Mouse (Mus musculus) adrenal gland, postnatal 14 days (tissue): Measurements from ENCODE around the gene Gm525. TPM values are rescaled to one million over a fixed set of nuclear protein-coding genes. Genes with fewer than 3 reads are reported as not detected.
"Not testable (repeated sequence)": the region's sequence is repeated elsewhere in the genome, so short reads cannot be mapped to it uniquely, and the experiment has no call there.

Source experiments
- DNase-seq: peaks from one replicate; pipeline ENCODE4 v3.0.0; 2021; ENCODE audit warnings: mixed read lengths
- total RNA-seq: library from RNA; stranded (reverse); gene quantifications from 2 replicates; pipeline ENCODE4 v1.2.3, GENCODE M21; 2021

The Gm525 gene
- total RNA-seq, 1 experiment from 2014 or later = not detected

DNA sequence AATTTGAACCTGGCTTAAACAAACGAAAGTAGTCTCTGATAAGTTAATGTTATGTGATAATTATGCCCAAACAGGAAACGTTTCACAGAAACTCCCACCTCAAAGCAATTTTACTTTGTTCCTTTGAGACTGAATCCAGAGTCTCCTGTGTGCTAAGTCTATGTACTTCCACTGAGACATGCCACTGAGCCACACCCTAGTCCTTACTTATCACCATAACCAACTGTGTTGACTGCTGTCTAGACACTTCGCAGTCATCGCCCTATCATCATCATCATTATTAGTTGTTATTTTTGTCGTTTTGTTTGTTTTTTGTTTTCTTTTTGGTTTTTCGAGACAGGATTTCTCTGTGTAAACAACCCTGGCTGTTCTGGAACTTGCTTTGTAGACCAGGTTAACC is 9.3 kb upstream of the Gm525 start:
- no peak for DNase-seq

GRCm38 (mm10) chr11:89065297-89065696 is 8.3 kb upstream of the Gm525 start:
- DNase-seq = no peak

GRCm38 (mm10) chr11:89066126-89066525 is 7.5 kb upstream of the Gm525 start:
- no peak for DNase-seq

GRCm38 (mm10) chr11:89066750-89067149 is 6.9 kb upstream of the Gm525 start, which contains the start of gene Dgke:
TSS of gene Dgke (minus strand) at chr11:89066850.
- no peak for DNase-seq

- no peak for DNase-seq
These were observed 6.3 kb upstream of the Gm525 start for GRCm38 (mm10) chr11:89067301-89067822.

DNA sequence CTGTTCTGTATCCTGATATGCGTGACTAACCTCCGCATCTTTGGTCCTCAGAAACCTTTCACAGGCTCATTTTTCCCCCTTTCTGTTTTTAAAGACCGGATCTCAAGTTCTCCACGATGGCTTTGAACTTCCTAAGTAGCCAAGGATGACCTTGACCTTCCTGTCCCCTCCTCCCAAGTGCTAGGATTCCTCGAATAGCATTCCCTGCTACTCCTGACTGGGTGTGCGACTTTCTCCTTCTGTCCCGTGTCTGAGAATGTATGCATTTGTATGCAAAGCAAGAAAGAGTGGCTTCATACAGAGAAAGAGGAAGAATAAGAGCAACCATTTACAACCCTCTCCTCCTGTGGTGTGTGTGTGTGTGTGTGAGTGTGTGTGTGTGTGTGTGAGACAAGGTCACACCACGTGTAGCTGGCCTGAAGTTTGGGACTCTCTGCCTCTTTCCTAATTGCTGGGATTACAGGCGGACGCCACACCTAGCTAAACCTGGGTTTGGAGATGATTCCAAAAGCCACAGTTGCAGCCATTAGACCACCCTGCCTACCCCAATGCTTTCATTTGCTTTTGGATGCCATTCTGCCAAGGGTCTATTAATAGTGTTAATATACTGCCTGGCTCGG is 5.7 kb upstream of the Gm525 start:
- no peak for DNase-seq

DNA sequence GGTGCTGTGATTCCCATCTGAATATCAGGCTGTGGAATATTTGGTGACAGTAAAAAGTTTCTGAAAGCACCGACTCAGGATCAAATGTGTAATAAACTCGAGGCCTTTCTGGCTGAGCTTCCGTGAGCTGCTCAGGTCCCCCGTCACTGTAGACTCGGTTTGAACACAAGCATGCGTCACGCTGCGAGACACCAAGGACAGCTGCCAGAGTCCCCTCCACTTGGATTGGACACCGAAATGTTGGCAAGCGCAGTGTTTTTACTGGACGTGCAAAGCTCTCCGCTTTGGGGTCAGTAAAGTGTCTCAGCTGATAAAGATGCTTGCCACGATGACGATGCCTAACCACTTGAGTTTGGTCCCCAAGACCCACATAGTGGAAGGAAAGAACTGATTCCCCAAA is 5.0 kb upstream of the Gm525 start:
- peak; percentile 84 for DNase-seq

DNA sequence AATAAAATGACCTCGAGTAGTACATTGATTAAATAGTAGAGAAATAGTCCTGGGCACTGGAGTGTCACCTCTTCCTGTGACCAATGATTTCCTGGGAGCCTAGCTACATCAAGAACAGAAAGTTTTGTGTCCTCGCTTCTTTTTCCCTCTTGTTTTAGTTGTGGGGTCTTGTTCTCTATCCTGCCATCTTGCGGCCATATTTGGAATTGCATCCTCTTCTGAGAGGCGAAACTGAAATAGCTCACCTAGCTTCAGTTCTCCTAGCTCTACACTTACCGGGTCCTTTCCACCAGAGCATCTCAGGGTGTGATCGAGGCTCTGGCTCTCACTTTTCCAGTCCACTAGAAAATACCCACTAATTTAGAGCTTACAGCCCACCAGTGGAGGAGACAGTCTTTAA is 4.3 kb upstream of the Gm525 start:
- peak; percentile 74 for DNase-seq

DNA sequence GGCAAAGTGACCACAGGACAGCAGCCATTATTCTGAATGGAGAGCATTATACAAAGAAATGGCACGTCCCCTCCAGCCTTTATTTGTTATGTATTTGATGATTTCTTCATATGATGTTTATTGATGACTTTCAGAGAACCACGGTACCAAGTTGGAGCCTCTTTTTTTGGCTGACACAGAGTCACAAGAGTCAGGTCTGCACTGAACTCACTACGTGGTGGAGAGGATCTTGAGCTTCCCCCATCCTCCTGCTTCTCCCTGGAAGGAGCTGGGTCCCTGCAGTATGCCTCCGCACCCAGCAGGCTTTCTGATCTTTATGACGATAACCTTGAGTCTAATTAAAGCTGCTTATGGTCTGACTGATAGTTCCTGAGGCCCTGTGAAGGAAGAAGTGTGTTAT is 2.1 kb upstream of the Gm525 start:
- no peak for DNase-seq

GRCm38 (mm10) chr11:89074783-89075413 is 1.3 kb downstream of the Gm525 start:
- no peak for DNase-seq

DNA sequence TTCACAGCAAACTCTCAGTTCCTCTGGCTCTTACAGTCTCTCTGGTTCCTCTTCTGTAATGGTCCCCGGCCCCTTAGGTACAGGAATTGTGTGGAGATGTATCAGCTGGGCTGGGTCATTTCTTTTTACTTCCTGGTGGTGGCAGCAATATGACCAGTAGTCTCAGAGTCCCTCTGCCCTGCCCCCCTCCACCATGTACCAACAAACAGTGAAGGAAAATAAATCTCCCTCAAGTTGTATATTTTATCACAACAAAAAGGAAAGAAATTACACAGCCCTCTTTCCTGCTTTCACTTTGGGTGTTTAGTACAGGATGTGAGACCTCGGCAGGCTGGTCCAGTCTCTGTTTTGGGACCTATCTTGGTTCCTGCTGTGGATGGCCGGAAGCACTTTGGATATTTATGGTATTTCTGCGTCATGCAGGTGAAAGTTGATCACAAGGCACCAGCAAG is 2.8 kb downstream of the Gm525 start:
- DNase-seq = peak; percentile 47

- peak; percentile 32 for DNase-seq
These were observed 4.0 kb downstream of the Gm525 start for GRCm38 (mm10) chr11:89077601-89078000.

DNA sequence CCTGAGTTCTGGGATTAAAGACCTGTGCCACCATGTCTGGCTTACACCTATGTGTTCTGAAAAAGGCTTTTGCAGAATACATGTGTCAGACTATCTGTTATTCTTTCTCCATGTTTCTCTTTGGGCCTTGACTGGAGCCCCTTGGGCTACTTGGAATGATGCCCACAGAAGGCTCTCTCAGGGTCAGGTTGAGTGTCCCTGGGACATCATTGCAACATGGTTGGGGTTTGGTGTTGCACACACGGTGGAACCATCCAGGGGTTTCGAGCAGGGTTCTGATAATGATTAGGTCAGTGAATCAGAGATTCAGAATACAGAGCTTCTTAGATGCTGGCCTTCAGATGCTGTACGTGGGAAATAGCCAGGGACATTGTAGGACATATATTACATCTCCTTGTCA is 4.7 kb downstream of the Gm525 start:
- peak; percentile 80 for DNase-seq

GRCm38 (mm10) chr11:89078996-89079680 is 5.5 kb downstream of the Gm525 start:
- DNase-seq = no peak

DNA sequence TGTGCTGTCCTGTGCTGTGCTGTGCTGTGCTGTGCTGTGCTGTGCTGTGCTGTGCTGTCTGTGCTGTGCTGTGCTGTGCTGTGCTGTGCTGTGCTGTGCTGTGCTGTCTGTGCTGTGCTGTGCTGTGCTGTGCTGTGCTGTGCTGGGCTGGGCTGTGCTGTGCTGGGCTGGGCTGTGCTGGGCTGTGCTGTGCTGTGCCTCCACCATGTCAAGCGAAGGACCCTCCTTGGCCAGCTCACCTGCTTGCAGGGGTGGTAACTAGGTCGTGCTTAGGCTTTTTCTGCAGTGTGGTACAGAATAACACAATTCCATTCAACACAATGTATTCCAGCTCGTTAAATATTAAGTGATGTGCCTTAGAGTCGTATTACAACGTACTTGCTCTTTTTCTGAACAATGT is 8.3 kb downstream of the Gm525 start:
- DNase-seq = not testable (repeated sequence)

DNA sequence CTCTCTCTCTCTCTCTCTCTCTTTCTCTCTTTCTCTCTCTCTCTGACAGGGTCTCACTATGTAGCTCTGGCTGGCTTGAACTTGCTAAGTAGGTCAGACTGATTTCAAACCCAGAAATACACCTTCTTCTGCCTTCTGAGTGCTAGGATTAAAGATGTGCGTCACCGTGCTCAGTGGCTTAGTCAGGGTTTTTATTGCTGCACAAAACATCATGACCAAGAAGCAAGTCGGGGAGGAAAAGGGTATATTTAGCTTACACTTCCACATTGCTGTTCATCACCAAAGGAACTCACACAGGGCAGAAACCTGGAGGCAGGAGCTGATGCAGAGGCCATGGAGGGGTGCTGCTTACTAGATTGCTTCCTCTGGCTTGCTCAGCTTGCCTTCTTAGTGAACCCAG is 9.1 kb downstream of the Gm525 start:
- not testable (repeated sequence) for DNase-seq

DNA sequence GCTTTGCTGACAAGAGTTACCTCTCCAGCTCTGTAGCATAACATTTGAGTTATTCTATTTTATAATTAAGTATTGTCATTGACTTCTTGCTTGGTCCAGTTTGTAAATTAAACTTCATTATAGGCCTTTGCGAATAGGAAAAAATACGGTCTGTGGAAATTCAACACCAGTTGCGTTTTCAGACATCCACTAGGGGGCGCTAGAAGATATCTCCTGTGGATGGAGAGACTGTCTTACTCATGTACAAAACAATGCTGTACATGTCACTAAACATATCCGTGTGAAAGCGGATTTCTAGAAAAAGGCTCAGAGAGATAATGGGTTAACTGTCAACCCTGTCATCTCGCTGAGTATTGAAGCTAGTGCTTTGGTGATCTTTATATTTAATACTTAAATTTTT is 11.0 kb downstream of the Gm525 start:
- peak; percentile 73 for DNase-seq

GRCm38 (mm10) chr11:89086208-89086809 is 12.7 kb downstream of the Gm525 start:
- DNase-seq = no peak

GRCm38 (mm10) chr11:89088754-89089153 is 15.1 kb downstream of the Gm525 start:
- DNase-seq = no peak

GRCm38 (mm10) chr11:89090359-89090758 is 16.7 kb downstream of the Gm525 start:
- not testable (repeated sequence) for DNase-seq

DNA sequence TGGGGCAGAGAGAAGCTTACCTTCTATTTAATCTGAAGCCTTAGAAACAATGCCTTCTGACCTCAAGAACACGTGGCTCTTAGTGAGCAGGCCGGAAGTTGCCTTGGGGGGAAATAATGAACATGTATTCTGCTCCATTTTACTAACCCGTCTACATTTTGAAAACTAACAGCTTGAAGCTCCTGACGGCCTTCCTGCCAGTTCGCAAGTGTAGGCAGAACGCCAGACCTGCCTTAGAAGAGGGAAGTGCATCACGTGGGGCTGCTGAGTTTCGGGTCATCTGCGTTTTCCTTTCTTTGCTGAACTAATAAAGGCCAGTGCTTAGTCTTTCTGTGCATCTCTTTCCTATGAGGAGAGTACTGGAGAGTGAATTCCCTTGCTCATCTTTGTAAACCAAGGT is 19.1 kb downstream of the Gm525 start:
- peak; percentile 41 for DNase-seq

GRCm38 (mm10) chr11:89095306-89095705 is 21.7 kb downstream of the Gm525 start:
- DNase-seq = no peak

GRCm38 (mm10) chr11:89097292-89097691 is 23.7 kb downstream of the Gm525 start:
- not testable (repeated sequence) for DNase-seq
